Mouse (Mus musculus) myocyte (in vitro differentiated cells): ENCODE measurements around the gene Plekhg2.

Experiments
- MYOD1 ChIP-seq, 3 experiments: IDR thresholded peaks; one replicate each; pipeline ENCODE4 v1.6.1; 2011; ENCODE audit warnings: control low read depth in 2 of 3, low read depth in 2 of 3, mild to moderate bottlenecking in 2 of 3, moderate library complexity in 1 of 3; ENCODE audit not compliant: insufficient read length in 2 of 3, control insufficient read depth in 1 of 3
- MYOG ChIP-seq, 3 experiments: IDR thresholded peaks; one replicate each; pipeline ENCODE4 v1.6.1; 2011; ENCODE audit warnings: control low read depth in 2 of 3, low read depth in 2 of 3, mild to moderate bottlenecking in 2 of 3; ENCODE audit not compliant: insufficient read length in 2 of 3, control insufficient read depth in 1 of 3, insufficient read depth in 1 of 3
- POLR2A ChIP-seq: IDR thresholded peaks from one replicate; pipeline ENCODE4 v1.6.1; 2011; ENCODE audit warnings: low read depth, mild to moderate bottlenecking, control low read depth, moderate library complexity; ENCODE audit not compliant: insufficient read length
- SRF ChIP-seq: IDR thresholded peaks from one replicate; pipeline ENCODE4 v1.6.1; 2011; ENCODE audit warnings: low read depth; ENCODE audit not compliant: control insufficient read depth, insufficient read length

DNA sequence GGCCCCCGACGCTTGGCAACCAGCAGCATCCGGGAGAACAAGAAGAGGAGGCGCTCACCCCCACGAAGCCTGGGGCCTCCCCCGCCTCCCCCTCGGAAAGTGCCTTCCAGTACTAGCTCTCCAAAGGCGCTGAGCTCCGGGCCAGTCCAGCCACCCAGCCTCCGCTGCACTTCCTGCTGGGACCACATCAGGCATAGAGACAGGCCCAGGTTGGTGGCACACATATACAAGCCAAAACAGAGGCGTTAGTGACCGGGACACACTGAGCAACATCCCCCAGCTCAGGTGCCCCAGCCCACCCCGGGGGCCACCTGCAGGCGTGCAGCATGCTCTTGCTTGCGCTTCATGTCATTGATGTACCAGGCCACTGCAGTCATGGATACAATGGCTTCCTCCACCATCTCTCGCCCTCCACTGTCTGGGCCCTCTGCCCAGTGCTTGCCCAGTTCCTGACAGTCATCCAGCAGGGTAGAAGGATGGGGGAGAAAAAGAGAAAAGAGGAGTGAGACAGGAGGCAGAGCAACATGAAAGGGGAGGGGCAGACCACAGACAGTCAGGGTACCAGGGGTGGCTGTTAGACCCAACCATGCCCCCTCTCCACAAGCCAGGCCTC lies 4.6 kb downstream of the Plekhg2 start:
- TF ChIP-seq POLR2A (no peak), SRF (no peak), MYOG (IDR thresholded peaks at IDR 0.05; ENCODE audit: control insufficient read depth in 1 of 3, insufficient read depth in 1 of 3, insufficient read length in 2 of 3, low read depth in 2 of 3) (no peak), MYOD1 (IDR thresholded peaks at IDR 0.05; ENCODE audit: control insufficient read depth in 1 of 3, insufficient read length in 2 of 3, low read depth in 2 of 3) (no peak)
